Comparison of ENCODE assay signal across 8 mouse cellular contexts in the genomic region with DNA sequence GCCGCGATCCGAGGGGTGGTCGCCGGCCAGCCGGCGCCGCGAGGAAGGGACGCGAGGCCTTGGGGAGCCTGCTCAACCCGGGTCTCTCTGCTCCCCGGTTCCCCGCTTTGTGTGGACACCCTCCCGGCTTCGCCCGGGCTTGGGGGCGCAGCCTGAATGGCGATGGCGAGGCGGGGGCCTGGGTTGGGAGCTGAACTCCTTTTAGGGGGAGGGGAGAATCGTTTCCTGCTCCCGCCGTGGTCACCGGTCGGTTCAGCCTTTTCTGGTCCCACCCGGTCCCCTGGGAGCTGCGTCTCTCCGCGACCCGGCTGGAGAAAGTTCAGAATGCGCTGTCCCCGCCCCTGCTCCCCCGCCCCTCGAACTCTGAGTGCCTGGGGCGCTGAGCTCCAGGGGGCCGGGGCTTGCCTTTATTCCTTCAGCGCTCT. TPM values are rescaled to one million over a fixed set of nuclear protein-coding genes. Genes with fewer than 3 reads are reported as not detected.
DNase-seq lines count a peak whose midpoint lies in the region; ATAC-seq and TF ChIP-seq lines count a peak whose summit lies in the region.

No protein-coding gene starts in this region.

- H3K27ac ChIP-seq in forebrain, embryonic 10.5 days: peak overlapping the region; percentile 100
- H3K27ac ChIP-seq in heart, postnatal 0 days (ENCODE audit: low read depth): peak overlapping the region; percentile 98

- TF ChIP-seq CTCF in heart, postnatal 0 days (IDR thresholded peaks at IDR 0.05; ENCODE audit: low read depth): no peak

- H3K9me3 ChIP-seq in forebrain, embryonic 10.5 days: no peaks in the 10 kb centered on the region
- no peaks in the 10 kb centered on the region for H3K9me3 ChIP-seq in heart, postnatal 0 days (replicated peaks; ENCODE audit: control insufficient read depth, low read length)

- WGBS in forebrain, embryonic 10.5 days: 0% methylated on average over 38 of the region's 38 CpGs
- under 1% methylated on average over 29 of the region's 38 CpGs for WGBS in heart, postnatal 0 days

- peak; percentile 73 for DNase-seq in ES-CJ7 (ENCODE audit: low read depth, low spot score)
- peak; percentile 82 to 91 for DNase-seq in adrenal gland, postnatal 36 days
- peak; percentile 67 for DNase-seq in forebrain, embryonic 10.5 days (ENCODE audit: extremely low spot score, low spot score)
- peak; percentile 81 for DNase-seq in heart, postnatal 0 days (ENCODE audit: low spot score)
- peak; percentile 89 to 92 for DNase-seq in kidney, postnatal 36 days
- peak; percentile 86 for DNase-seq in lung, postnatal 10 days
- peak; percentile 8 to 17 for DNase-seq in right cerebral cortex, postnatal 36 days (ENCODE audit: low spot score in 2 of 2)

- peaks cover 69% of the 10 kb centered on the region for H3K4me1 ChIP-seq in forebrain, embryonic 10.5 days
- peaks cover 29% of the 10 kb centered on the region for H3K4me1 ChIP-seq in heart, postnatal 0 days (ENCODE audit: control insufficient read depth, insufficient read depth)

- H3K27me3 ChIP-seq in forebrain, embryonic 10.5 days (ENCODE audit: poor library complexity, severe bottlenecking): peaks cover 22% of the 10 kb centered on the region
- H3K27me3 ChIP-seq in heart, postnatal 0 days (ENCODE audit: control insufficient read depth, insufficient read depth, low read length): no peaks in the 10 kb centered on the region

- peak; percentile 73 for ATAC-seq in heart, postnatal 0 days (ENCODE audit: insufficient read depth, low read depth)
- ATAC-seq in activated CD4-positive, CD25-positive, alpha-beta regulatory T cell, adult 4 months: no peak

- H3K9ac ChIP-seq in heart, postnatal 0 days (replicated peaks; ENCODE audit: low read depth, low read length): peak overlapping the region; percentile 98

- peaks cover 23% of the 10 kb centered on the region for H3K36me3 ChIP-seq in forebrain, embryonic 10.5 days (replicated peaks)
- no peaks in the 10 kb centered on the region for H3K36me3 ChIP-seq in heart, postnatal 0 days (replicated peaks; ENCODE audit: control insufficient read depth, insufficient read depth, low read length)

- peak overlapping the region; percentile 98 for H3K4me2 ChIP-seq in heart, postnatal 0 days (ENCODE audit: low read depth, low read length)

- peak overlapping the region; percentile 97 for H3K4me3 ChIP-seq in forebrain, embryonic 10.5 days
- H3K4me3 ChIP-seq in heart, postnatal 0 days (ENCODE audit: low read depth, low read length): peak overlapping the region; percentile 89

- TF ChIP-seq EP300 in heart, postnatal 0 days (IDR thresholded peaks at IDR 0.05; ENCODE audit: low read depth): no peak

RNA-seq across cellular contexts. Expression of gene Cuedc1, which starts 1.8 kb away (rescaled TPM):
- total RNA-seq in adrenal gland, postnatal 36 days (2021): 10 to 100 TPM; 46.9 to 53.4 TPM
- 20.0 and 24.9 TPM in 2 replicates for polyA plus RNA-seq in forebrain, embryonic 10.5 days (2016; fragmentation: Nextera tagmentation; extraction: Ambion mirVana)
- 15.1 and 19.2 TPM in 2 replicates for total RNA-seq in heart, postnatal 0 days (2014; rRNA removed; ENCODE audit: low replicate concordance)
- polyA plus RNA-seq in heart, postnatal 0 days (2015; fragmentation: Nextera tagmentation; extraction: Ambion mirVana): 17.0 and 17.5 TPM in 2 replicates
- polyA plus RNA-seq in activated CD4-positive, CD25-positive, alpha-beta regulatory T cell, adult 4 months (2017; shearing (Covaris generic)): 1 to 10 TPM; 5.4 to 5.8 TPM

RNA-seq across cellular contexts. Expression of gene Vezf1, which starts 31.5 kb away (rescaled TPM):
- total RNA-seq in adrenal gland, postnatal 36 days (2021): 10 to 100 TPM; 49.3 to 50.9 TPM
- polyA plus RNA-seq in forebrain, embryonic 10.5 days (2016; fragmentation: Nextera tagmentation; extraction: Ambion mirVana): 61.6 and 62.6 TPM in 2 replicates
- 31.9 and 35.5 TPM in 2 replicates for total RNA-seq in heart, postnatal 0 days (2014; rRNA removed; ENCODE audit: low replicate concordance)
- 17.6 and 18.2 TPM in 2 replicates for polyA plus RNA-seq in heart, postnatal 0 days (2015; fragmentation: Nextera tagmentation; extraction: Ambion mirVana)
- 10 to 100 TPM; 20.6 to 21.0 TPM for polyA plus RNA-seq in activated CD4-positive, CD25-positive, alpha-beta regulatory T cell, adult 4 months (2017; shearing (Covaris generic))

RNA-seq across cellular contexts. Expression of gene Srsf1, which starts 52.4 kb away (rescaled TPM):
- total RNA-seq in adrenal gland, postnatal 36 days (2021): 100 to 1,000 TPM; 212 to 243 TPM
- polyA plus RNA-seq in forebrain, embryonic 10.5 days (2016; fragmentation: Nextera tagmentation; extraction: Ambion mirVana): 404 and 428 TPM in 2 replicates
- 195 and 223 TPM in 2 replicates for total RNA-seq in heart, postnatal 0 days (2014; rRNA removed; ENCODE audit: low replicate concordance)
- 82.2 and 83.5 TPM in 2 replicates for polyA plus RNA-seq in heart, postnatal 0 days (2015; fragmentation: Nextera tagmentation; extraction: Ambion mirVana)
- polyA plus RNA-seq in activated CD4-positive, CD25-positive, alpha-beta regulatory T cell, adult 4 months (2017; shearing (Covaris generic)): 10 to 100 TPM; 32.1 to 38.4 TPM

Comparison
In these comparisons a context has a peak if more than half of its experiments do, and no peak if none do; other contexts are left out.
1. DNase-seq: peak in every context shown above with its lines; median percentile 90 in kidney, postnatal 36 days; 86 in adrenal gland, postnatal 36 days; 86 in lung, postnatal 10 days; 81 in heart, postnatal 0 days; 73 in ES-CJ7; 67 in forebrain, embryonic 10.5 days; 12 in right cerebral cortex, postnatal 36 days.